Mouse (Mus musculus) left cerebral cortex, postnatal 14 days (tissue): ENCODE data around the gene Serinc4. TPM values are rescaled to one million over a fixed set of nuclear protein-coding genes. Genes with fewer than 3 reads are reported as not detected.

ENCODE experiments used
- DNase-seq, 2 experiments: peaks; one replicate each; pipeline ENCODE4 v3.0.0; 2021 to 2022; ENCODE audit warnings: low spot score in 2 of 2, mixed read lengths in 1 of 2
- intact Hi-C: fragments of 180-260 bp; cut with DNase I; formaldehyde crosslinking; loops from one replicate; pipeline ENCODE4 v1.15.1; 2025
- total RNA-seq, 2 experiments: library from RNA; stranded (reverse); gene quantifications; 2 replicates each; pipeline ENCODE4 v1.2.3; 2021

Gene Serinc4
- total RNA-seq, 2 experiments from 2014 or later: 0.70 to 0.82 TPM

- intact Hi-C loops: no loop called here
- peak; percentile 98 to 99 for DNase-seq
These were observed 7.6 kb downstream of the Serinc4 start, which contains the start of gene Serf2 for GRCm38 (mm10) chr2:121448739-121449535. Gene Serf2, plus strand, starts transcription at chr2:121449195.

- peak; percentile 44 to 62 for DNase-seq
- intact Hi-C loops: no loop called here
These were observed 8.4 kb downstream of the Serinc4 start for GRCm38 (mm10) chr2:121448136-121448535.

GRCm38 (mm10) chr2:121447006-121447405 is 9.6 kb downstream of the Serinc4 start:
- DNase-seq: no peak
- intact Hi-C loops: no loop called here

DNA sequence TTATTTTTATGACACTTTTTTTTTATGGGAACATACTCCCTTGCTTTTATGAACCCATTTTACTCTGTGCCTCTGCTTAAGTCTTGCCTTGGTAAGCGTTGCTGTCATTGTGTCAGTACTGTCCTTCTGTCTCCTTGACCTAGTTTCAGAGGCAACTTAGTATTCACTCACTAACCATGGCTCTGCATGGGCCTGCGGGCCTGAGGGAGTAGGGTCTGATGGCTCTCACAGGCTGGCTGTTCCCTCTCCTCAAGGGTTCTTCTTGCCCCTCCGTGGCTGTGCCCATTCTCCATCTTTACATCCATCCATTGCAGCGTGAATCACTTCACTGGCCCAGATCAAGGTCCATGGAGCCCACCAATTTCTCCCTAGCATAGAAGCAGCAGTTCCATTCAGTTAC is 10.1 kb downstream of the Serinc4 start:
- DNase-seq: no peak
- intact Hi-C loops: no loop called here

- no peak for DNase-seq
- intact Hi-C loops: no loop called here
These were observed 11.5 kb downstream of the Serinc4 start for GRCm38 (mm10) chr2:121445117-121445516.

GRCm38 (mm10) chr2:121444178-121444577 is 12.4 kb downstream of the Serinc4 start, which contains the start of gene Ell3:
Gene Ell3, minus strand, starts transcription at chr2:121444278.
- intact Hi-C loops: no loop called here
- DNase-seq: no peak

DNA sequence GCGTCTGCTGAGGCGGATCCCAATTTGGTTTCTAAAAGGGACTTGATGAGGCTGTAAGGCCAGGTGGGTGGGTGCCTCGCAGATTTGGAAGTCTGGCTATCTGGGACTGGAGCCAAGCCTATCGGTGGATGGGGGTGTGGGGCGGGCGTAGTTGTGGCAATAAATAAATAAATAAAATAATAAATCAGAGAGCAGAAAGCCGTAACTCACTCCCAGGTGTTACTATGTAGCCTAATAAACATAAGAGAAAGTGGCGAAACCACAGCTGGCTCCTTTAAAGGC is 13.6 kb downstream of the Serinc4 start:
- intact Hi-C loops: no loop called here
- DNase-seq: no peak

- DNase-seq: no peak
- intact Hi-C loops: no loop called here
These were observed 14.1 kb downstream of the Serinc4 start for GRCm38 (mm10) chr2:121442259-121443067.

- intact Hi-C loops: no loop called here
- DNase-seq: no peak
These were observed 14.8 kb downstream of the Serinc4 start for GRCm38 (mm10) chr2:121441800-121442199.

DNA sequence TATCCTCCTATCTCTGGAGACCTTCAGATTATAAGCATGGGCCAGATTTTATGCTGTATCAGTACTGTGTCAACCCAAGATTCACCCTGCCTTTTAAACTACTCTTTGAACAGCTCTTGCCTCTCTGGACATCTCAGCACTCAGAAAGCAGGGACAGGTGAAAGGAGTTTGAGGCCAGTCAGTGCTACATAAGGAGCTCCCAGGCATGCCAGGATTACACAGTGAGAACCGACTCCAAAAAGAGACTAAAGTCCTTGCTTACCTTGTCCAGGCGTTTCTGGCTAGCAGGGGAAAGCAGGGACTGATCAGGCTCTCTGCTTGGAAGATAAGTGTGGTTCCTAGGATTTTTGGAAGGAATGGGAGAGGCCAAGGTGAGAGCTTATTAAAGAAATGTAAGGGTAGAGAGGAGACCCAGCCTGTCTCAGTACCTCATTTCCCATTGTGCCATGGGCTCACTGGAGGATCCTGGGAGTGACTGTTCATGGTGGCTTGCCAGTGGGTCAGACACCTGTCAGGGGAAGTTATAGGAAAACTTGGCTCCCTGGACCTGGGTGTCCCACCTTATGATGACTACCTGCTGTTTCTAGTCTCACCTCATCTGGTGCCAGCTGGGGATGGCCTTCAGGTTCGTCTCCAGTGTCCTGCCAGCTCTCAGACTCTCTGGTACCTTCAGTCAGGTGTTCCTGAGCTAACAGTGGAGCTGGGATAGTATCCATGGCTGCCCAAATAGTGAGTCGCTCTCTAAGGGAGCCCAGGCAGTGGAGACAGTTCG is 15.6 kb downstream of the Serinc4 start:
- no peak for DNase-seq
- intact Hi-C loops: no loop called here

DNA sequence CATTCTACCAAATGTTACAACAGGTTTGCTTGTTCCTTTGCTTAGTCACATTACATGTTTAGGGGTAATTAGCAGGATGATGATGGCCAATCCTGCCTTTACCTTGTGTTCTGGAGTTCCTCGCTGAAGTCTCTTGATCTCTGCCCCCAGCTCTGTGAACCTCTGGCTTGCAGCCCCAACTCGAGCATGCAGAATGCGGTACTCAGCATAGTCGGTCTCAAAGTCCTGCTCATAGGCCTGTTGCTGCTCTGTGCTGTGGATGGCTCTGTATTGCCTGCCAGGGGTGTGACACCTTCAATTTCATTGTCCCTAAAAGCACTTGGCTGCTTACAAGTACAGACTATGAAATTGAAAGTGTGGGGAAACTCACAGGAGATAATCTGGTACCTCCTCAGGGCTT is 16.8 kb downstream of the Serinc4 start:
- DNase-seq: no peak
- intact Hi-C loops: no loop called here

DNA sequence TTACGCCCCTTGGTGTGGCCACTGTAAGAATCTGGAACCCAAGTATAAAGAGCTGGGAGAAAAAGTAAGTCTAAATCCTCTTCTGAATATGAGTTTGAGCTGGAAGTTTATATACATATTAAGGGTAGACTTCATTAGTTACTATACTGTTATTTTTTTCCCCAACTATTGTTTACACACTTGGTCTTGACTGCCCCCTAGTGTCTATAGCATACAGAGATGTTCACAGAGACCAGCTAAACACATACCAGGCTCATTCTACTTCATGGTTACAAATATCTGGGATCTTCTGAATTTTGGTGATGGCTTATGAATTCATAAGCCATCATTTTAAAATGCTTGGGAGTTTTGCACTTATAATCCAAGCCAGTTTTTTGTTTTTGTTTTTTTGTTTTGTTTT is 21.7 kb downstream of the Serinc4 start:
- DNase-seq: no peak
- intact Hi-C loops: no loop called here

GRCm38 (mm10) chr2:121425890-121426289 is 30.7 kb downstream of the Serinc4 start:
- DNase-seq: no peak
- intact Hi-C loops: no loop called here

DNA sequence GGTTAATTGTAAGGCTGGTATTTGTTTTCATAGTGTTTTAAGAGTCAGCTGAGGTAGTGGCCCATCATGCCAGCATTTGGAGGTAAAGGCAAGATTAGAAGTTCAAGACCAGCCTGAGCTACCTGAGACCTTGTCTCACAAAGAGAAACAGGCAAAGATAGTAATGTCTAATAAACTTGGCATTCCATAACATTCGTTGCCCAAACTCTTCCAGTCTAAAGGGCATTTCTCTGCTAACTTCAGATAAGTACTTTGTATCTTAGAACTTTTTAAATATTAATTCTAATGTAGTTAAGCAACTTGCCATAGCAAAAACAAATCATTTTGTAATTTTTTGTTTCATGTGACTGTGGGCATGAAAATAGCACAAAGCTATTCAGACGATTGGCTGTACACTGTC is 33.4 kb downstream of the Serinc4 start:
- intact Hi-C loops: no loop called here

DNA sequence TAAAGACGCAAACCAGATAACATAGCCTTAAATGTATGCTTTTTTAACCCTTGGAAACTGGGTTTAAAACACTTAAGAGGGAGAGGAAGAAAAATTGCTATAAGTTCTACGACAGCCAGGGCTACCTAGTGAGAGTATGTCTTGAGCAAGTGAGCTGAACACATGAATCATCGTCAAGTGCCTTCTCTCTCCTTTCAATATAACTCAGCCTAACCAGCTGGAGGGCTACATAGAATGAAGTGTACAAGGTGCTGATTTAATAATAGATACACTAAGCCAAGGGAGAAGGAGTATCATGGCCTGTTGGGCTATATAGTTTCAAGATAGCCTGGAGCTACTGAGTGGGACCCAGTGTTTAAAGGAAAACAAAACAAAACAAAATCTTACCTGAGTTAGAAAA is 38.1 kb downstream of the Serinc4 start:
- no peak for DNase-seq
- intact Hi-C loops: no loop called here

More for the DNA sequence above, 33.4 kb downstream of the Serinc4 start:
- DNase-seq: no peak

GRCm38 (mm10) chr2:121416356-121416755 is 40.2 kb downstream of the Serinc4 start:
- no peak for DNase-seq
- intact Hi-C loops: no loop called here

- intact Hi-C loops: no loop called here
- DNase-seq: peak; percentile 21 to 26
These were observed 41.0 kb downstream of the Serinc4 start for GRCm38 (mm10) chr2:121415591-121415990.

- no peak for DNase-seq
- intact Hi-C loops: no loop called here
These were observed 41.5 kb downstream of the Serinc4 start for GRCm38 (mm10) chr2:121415103-121415502.

- peak; percentile 20 to 30 for DNase-seq
- intact Hi-C loops: no loop called here
These were observed 42.4 kb downstream of the Serinc4 start for GRCm38 (mm10) chr2:121414139-121414685.
